Mouse (Mus musculus) layer of hippocampus, adult 2 months (tissue): ENCODE data around the gene Spire2. TPM values are rescaled to one million over a fixed set of nuclear protein-coding genes. Genes with fewer than 3 reads are reported as not detected.
"Not testable (repeated sequence)": the region's sequence is repeated elsewhere in the genome, so short reads cannot be mapped to it uniquely, and the experiment has no call there.

Experiments
- DNase-seq, 2 experiments: peaks; one replicate each; pipeline ENCODE4 v3.0.0; 2022; ENCODE audit warnings: low spot score in 2 of 2
- H3K27ac ChIP-seq: fragments of 200-600 bp; 2 replicates; pipeline ENCODE4 v1.8.1; 2022
- H3K4me3 ChIP-seq: fragments of 200-600 bp; 2 replicates; pipeline ENCODE4 v1.8.1; 2022; ENCODE audit warnings: mild to moderate bottlenecking
- CTCF ChIP-seq: fragments of 200-600 bp; conservative IDR thresholded peaks from 2 replicates; pipeline ENCODE4 v1.8.1; 2022; ENCODE audit warnings: antibody characterized with exemption, mild to moderate bottlenecking, moderate library complexity
- total RNA-seq, 2 experiments: library from RNA; stranded (reverse); gene quantifications; 2 replicates each; pipeline ENCODE4 v1.2.3; 2021

The Spire2 gene
- total RNA-seq, 2 experiments from 2014 or later, result 15.8 to 17.4 TPM

DNA sequence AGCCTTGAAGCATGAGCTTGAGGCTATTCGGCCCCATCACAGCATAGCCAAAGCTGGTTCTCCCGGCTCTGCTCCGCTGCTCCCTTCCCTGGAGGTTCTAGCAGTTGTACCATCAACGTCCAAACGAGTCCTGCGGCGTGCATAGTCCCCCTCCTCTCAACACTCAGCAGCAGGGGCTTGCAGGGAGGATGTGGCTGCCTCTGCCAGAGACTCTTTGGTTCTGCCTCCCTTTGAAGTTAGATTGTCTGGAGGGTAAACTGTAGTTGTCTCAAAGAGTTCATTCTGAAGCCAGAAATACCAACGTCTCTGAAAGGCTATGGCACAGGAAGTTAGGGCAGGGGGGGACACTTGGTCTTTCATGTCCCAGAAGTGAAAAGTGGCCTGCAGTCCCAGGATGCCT lies 72.0 kb downstream of the Spire2 start:
- Histone ChIP-seq H3K27ac (no peak overlapping the region), H3K4me3 (no peak overlapping the region)
- TF ChIP-seq CTCF, result no peak
- no peak for DNase-seq

DNA sequence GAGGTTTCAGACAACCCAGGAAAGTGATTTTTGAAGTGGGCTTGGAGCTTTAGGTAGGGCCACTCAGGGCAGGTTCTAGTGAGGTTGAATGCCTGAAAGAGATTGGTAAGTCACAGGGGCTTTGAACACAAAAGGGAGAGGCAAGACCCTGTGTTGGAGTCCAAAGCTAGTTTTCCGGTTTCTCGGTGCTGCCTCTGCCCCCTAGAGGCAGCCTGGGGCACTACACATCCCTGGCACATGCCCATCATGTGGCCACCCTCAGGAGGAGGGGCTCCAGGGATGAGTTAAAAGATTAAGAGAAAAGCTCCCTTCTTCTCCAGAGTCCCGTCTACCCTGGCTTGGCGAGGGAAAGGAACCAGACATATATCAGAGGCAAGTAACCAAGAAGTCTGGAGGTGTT lies 74.3 kb downstream of the Spire2 start, which contains the start of gene Mc1r:
Mc1r (plus strand) TSS at position 322 of the 400 bp plus-strand sequence.
- no peak within 1 kb of the TSS for H3K4me3 ChIP-seq
- DNase-seq, result peak; percentile 75 to 82
- H3K27ac ChIP-seq, result no peak within 1 kb of the TSS
- peak; percentile 96 for TF ChIP-seq CTCF

DNA sequence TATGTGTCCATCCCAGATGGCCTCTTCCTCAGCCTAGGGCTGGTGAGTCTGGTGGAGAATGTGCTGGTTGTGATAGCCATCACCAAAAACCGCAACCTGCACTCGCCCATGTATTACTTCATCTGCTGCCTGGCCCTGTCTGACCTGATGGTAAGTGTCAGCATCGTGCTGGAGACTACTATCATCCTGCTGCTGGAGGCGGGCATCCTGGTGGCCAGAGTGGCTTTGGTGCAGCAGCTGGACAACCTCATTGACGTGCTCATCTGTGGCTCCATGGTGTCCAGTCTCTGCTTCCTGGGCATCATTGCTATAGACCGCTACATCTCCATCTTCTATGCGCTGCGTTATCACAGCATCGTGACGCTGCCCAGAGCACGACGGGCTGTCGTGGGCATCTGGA lies 75.1 kb downstream of the Spire2 start:
- H3K27ac ChIP-seq, result no peak overlapping the region
- DNase-seq, result no peak
- no peak for TF ChIP-seq CTCF
- no peak overlapping the region for H3K4me3 ChIP-seq

DNA sequence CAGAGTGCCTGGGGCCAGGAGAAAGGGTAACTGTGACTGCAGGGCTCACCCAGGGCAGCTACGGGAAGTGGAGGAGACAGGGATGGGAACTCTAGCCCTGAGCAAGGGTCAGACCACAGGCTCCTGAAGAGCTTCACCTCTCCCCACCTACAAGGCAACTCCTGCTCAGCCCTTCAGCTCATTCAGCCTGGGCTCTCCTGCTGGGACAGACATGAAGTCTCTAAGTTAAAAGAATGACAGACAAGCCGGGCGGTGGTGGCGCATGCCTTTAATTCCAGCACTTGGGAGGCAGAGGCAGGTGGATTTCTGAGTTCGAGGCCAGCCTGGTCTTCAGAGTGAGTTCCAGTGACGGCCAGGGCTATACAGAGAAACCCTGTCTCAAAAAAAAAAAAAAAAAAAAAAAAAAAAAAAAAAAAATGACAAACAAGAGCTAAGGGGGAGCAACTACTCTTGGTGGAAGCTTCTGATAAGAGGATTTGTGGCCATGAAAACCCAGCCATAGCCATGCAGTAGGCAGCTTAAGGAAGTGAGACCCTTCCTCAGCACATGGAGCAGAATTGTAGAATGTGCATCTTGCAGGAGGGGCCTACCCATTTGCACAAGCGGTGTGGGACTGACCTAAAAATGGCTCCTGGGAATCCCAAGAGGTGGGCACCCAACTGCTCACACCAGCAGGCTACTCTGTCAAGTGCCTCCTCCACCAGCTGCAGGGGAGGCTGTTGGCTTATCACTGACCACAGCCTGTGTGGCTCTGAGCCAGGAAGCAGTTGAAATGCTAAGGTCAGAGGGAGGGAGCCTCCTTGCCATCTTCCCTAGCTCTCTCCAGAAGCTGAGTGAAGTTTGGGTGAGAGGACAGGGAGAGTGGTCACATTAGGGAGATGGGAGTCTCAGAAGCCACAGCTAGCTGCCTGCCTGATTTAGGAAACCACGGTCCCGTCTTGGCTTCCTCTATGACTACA lies 76.4 kb downstream of the Spire2 start:
- no peak for TF ChIP-seq CTCF
- H3K27ac ChIP-seq, result no peak overlapping the region
- H3K4me3 ChIP-seq, result no peak overlapping the region
- no peak for DNase-seq

GRCm38 (mm10) chr8:123410049-123410587 lies 77.6 kb downstream of the Spire2 start:
- DNase-seq, result no peak
- Histone ChIP-seq H3K27ac (no peak overlapping the region), H3K4me3 (no peak overlapping the region)
- no peak for TF ChIP-seq CTCF

DNA sequence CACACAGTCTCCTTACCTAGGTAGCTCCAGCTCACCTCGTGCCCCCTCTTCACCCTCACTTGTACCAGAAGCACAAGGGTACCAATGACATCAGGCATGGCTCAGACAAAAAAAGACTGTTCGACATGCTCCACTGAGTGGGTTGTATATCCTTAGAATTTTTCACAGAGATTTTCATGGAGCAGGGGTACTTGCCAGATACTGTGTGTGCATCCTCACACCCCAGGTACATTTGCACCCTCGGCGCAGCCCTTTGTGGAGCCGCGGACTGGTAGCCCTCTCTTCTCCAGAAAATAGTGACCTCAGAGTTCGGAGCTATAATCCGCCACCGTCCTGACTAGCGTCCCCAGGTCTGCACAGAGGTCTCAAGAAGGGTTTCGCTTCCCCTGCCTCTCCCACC lies 78.3 kb downstream of the Spire2 start:
- TF ChIP-seq CTCF, result no peak
- no peak for DNase-seq
- Histone ChIP-seq H3K4me3 (peak overlapping the region; percentile 80), H3K27ac (peak overlapping the region; percentile 92)

DNA sequence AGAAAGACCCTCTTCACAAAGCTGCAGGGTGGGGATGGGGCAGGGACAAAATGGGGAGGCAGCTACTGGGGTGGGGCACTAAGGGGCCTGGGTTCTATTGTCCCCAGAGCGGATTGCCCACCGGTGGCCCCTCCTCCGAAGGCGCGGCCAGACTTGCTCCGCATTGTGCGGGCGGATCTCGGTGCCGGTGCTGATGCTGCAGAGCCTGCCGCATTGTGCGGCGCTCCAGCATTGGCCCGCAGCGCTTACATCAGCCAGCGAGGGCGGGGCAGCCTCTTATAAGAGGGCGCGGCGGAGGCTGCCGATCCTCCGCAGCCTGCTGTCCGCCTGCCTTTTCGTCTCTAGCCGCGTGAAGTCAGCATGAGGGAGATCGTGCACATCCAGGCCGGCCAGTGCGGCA lies 78.7 kb downstream of the Spire2 start, which contains the start of gene Tubb3:
Tubb3 (plus strand) TSS at position 179 of the 400 bp plus-strand sequence.
- peak within 1 kb of the TSS; percentile 80 for H3K4me3 ChIP-seq
- peak; percentile 90 to 93 for DNase-seq
- peak within 1 kb of the TSS; percentile 92 for H3K27ac ChIP-seq
- no peak for TF ChIP-seq CTCF

GRCm38 (mm10) chr8:123411781-123412327 lies 79.3 kb downstream of the Spire2 start:
- Histone ChIP-seq H3K27ac (peak overlapping the region; percentile 92), H3K4me3 (peak overlapping the region; percentile 80)
- TF ChIP-seq CTCF, result no peak
- DNase-seq, result no peak

DNA sequence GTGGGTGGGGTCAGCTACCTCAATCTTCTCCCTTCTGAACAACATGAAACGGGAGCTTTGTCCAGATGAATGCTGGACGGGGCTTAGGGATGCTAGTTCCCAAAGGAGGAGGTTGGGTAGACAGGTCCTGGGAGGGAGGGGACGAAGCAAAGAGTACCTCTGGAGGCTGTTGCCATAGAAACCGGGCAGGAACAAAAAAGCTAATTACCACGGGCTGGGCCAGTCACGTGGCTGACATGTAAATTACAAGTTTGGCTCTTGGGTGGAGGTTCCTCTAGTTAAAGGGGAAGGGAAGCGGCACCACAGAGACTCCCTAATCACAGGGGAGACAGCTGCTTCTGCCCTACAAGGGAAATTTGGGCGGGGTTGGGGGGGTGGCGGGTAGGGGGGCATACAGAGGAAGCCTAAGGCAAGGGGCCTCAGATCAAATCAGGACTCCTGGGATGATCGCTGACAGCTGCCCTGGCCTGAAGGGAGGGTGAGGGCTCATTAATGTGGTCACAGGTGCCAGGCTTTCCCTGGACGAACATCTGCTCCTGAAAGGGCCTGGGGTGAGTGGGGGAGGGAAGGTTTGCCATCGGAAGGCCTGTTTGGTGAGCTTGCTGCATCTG lies 80.2 kb downstream of the Spire2 start:
- no peak for TF ChIP-seq CTCF
- H3K4me3 ChIP-seq, result peak overlapping the region; percentile 80
- DNase-seq, result peak; percentile 77 to 92
- H3K27ac ChIP-seq, result peak overlapping the region; percentile 92

GRCm38 (mm10) chr8:123414255-123414654 lies 81.7 kb downstream of the Spire2 start:
- DNase-seq, result no peak
- Histone ChIP-seq H3K27ac (no peak overlapping the region; the same call in 1 of the 2 replicates), H3K4me3 (peak overlapping the region; percentile 80)
- TF ChIP-seq CTCF, result no peak

- peak; percentile 50 for TF ChIP-seq CTCF
- not testable (repeated sequence) for H3K4me3 ChIP-seq, H3K27ac ChIP-seq, DNase-seq
Observed at GRCm38 (mm10) chr8:123414997-123415696, 82.6 kb downstream of the Spire2 start.
